Mouse (Mus musculus): Measurements from ENCODE around the gene Aoah.

Aoah gene

GRCm38 (mm10) chr13:21066021-21066420 is 272.1 kb downstream of the Aoah start:
- no peak for DNase-seq (ENCODE audit: low spot score in 2 of 2)

GRCm38 (mm10) chr13:21074847-21075246 is 280.9 kb downstream of the Aoah start, which contains the start of gene Olfr1370:
TSS of gene Olfr1370 (minus strand) at chr13:21074947.
- no peak for DNase-seq (ENCODE audit: low spot score in 2 of 2)

- DNase-seq (ENCODE audit: low spot score in 2 of 2), result no peak
Observed at GRCm38 (mm10) chr13:21082686-21083085, 288.8 kb downstream of the Aoah start.

All from spleen, postnatal 4 days (tissue).